Mouse (Mus musculus): ENCODE measurements around the gene 4930404H24Rik.

4930404H24Rik gene

DNA sequence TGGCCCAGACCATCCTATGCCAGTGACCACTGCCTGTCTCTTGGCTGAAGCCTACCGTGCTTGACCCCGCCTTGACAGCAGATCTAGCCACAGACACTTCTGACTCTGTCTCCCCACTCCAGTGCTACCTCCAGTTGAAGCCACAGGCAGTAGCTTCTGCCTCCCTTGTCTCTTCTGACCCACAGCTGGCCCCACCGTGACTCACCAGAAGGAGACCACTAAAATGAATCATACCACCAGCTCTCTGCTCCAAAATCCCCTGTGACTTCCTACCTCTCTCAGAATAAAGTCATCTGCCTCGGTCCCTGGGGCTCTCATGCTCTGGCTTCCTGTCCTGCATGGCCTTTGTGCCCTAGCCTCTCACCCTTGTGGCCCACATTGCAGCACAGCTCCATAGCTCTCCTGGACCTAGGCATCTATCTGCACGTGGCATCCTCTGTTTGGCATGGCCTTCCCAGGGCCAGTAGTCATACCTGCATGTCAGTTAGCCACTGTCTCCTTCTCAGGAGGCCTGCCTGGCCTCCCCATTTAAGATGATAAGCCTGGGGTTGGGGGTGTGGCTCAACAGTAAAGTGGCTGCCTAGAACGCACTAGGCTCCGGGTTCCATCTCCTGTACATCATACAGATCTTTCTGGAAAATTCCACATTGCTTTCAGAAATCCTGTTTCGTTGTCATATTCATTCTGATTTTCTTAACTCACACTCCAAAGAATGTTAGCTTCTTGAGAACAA lies 50.5 kb downstream of the 4930404H24Rik start:
- no peak for DNase-seq
